Mouse (Mus musculus): ENCODE data around the gene Gm30191.
A peak's percentile ranks its signal among the peaks of the same experiment; 100 is the strongest.

Gene Gm30191

DNA sequence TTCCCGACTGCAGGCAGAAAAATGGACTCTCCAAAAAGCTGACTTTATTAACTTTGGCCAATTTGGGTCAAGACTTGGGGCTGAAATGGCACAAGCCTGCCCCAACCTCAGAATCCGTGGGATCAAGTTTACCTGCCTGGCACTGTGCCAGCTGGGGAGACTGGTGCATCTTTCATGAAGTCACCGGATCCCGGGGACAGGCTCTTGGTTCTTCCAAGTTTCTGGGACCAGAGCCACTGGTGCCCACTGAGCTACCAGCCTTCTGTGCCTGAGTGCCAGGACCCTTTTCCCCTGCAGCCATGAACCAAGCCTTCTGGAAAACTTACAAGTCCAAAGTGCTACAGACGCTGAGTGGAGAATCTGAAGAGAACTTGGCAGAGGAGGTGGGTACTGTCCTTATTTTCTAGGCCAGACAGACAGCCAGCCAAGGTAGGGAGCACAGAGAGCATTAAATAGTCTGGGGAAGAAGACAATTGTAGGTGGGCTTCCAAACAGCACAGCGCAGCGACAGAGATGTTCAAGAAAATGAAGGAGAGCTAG lies at the start of gene Gm30191:
Gm30191 (plus strand) TSS at position 217 of the 540 bp plus-strand sequence.
- no peak for DNase-seq

DNA sequence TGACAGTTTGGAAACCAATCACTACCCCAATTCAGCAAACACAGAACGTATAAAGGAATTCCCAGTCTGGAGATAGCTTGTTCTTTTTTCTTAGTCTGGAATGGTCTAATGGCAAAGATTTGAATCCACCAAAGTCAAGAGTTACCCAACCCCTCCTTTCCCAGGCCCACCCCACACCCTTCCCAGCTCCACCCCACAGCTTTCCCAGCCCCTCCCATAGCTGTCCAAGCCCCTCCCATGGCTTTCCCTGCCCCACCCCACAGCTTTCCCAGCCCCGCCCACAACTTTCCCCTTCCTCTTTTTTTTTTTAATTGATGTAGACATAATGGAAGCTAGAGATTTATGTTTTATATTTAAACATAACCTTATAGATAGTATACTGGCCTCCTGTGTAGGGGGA lies 47.4 kb upstream of the Gm30191 start:
- no peak for DNase-seq

GRCm38 (mm10) chr4:134202904-134203303 lies 43.8 kb upstream of the Gm30191 start, which contains the start of gene Gm7534:
Gm7534 (minus strand) TSS chr4:134203004.
- no peak for DNase-seq

GRCm38 (mm10) chr4:134203340-134203896 lies 43.3 kb upstream of the Gm30191 start:
- no peak for DNase-seq

DNA sequence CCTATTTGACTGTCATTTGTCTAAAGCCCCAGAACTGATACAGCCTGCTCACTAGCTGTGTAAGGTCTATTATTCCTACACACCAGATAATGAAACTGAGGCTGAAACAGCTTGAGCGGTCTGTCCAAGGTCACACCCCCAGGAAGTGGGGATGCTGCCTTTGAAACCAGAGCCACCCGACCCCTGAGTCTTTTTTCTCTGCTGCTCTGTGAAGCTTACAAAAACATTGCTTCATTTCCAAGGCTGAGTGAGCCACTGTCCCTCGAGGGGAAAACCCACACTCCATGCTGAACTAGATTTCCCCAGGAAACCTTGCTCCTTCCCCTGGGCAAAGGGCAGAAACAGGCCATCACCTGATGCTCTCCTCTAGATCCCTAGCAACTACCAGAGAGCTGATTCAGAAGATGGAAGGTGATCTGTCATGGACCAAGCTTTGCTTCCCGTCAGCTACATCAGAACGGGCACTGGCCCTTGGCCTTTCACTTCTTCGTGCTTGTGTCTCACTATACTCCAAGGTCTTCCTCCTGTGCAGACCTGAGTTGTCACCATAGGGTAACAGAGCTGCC lies 40.2 kb upstream of the Gm30191 start:
- DNase-seq: no peak

DNA sequence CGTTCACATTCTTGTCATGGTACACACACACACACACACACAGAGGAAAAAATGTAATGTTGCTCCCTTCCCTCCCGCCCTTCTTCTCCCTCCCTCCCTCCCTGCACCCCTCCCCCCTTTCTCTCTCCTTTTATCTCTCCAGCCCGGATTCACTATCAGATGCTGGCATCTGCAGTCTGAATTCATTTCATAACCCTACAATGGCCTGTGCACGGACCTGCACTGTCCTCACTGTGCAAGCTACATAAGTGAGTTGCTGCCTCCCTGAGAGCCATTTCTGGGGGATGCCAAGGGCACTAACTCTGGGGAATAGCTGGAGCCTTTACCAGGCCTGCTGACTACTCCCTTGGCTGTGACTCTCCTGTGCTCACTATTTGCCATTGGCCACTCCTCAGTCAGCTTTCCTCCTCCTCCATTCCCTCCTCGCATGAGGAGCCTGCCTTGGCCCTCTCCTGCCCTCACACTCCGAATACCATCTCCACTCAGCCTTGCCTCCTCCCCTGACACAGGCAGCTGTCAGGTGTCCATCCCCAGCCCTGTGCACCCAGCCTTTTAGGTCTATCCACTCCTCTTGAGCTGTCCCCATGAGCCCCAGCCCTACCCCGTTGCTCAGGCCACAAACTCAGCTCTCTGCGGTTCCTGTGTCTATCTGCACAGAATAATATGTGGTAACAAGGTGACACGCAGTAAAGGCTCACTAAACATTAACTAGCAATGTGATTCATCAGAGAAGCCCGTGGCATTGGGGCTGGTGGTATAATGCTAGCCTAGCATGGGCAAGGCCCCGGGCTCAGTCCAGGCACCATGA lies 23.7 kb upstream of the Gm30191 start:
- DNase-seq: no peak

- no peak for DNase-seq
These were observed 19.5 kb upstream of the Gm30191 start, which contains the start of gene Catsper4 for GRCm38 (mm10) chr4:134227194-134227593. Catsper4 (minus strand) TSS chr4:134227383.

DNA sequence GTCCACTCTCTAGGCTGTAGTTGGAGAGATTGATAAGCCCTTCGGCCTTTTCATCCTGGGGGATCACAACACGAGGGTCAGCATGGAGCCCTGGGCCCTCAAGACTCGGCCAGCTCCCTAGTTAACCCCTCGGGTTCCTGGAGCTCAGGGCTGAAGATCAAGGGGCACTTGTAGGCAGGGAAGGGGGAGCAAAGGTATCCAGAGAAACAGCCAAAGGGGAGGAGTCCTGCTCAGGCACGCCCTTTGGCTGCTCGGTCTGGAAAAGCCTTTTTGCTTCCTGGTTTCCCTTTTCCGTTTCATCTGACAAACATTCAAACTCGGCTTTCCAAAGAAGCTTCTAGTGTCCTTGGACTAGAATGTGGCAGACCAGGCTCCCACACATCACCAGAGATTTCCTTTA lies 16.3 kb upstream of the Gm30191 start:
- no peak for DNase-seq

DNA sequence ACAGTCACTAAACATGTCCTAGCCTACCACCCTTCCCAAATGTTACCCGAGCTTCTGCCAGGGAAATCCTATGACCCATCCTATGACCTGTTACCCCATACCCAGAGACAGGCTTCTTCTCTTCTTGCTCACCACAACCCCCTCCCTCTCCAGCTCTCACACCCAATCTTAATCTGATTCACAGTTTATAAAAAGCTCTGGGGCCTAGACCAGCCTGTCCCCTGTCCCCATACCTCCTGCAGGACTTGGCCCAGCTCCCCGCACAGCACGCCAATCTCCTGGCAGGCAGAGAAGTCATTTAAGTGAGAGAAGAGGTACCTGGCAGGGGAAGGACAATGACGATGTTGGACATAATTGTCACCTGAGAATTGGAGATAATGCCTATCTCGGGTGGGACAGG lies 11.9 kb upstream of the Gm30191 start:
- no peak for DNase-seq

- no peak for DNase-seq
These were observed 9.0 kb upstream of the Gm30191 start for GRCm38 (mm10) chr4:134237582-134238278.

- no peak for DNase-seq
These were observed 8.5 kb upstream of the Gm30191 start, which contains the start of gene Cnksr1 for GRCm38 (mm10) chr4:134238279-134238651. Cnksr1 (minus strand) TSS chr4:134238399.

DNA sequence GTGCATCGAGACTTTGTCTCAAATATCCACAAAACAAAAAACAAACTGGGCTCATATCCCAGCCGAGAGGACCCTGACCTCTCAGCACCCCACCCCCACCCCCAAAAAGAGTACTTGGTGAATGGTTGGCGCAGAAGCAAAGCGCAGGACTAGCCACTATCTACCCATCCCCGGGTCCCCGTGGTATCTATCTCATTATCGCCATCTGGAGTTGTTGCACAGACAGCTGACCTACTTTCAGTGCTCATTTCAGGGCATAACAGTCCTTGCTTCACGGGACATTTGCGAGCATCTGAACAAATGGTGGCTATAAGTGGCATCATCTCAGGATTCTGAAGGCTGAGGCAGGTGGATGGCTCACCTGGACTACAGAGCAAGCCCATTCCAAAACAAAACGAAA lies 8.0 kb upstream of the Gm30191 start:
- DNase-seq: no peak

GRCm38 (mm10) chr4:134243516-134244250 lies 3.1 kb upstream of the Gm30191 start, which contains the start of gene E130218I03Rik:
E130218I03Rik (plus strand) TSS chr4:134243662.
- DNase-seq: no peak

- DNase-seq: peak; percentile 95
These were observed 1.4 kb upstream of the Gm30191 start, which contains the start of gene Zfp593 for GRCm38 (mm10) chr4:134245148-134245843. Zfp593 (minus strand) TSS chr4:134245592.

DNA sequence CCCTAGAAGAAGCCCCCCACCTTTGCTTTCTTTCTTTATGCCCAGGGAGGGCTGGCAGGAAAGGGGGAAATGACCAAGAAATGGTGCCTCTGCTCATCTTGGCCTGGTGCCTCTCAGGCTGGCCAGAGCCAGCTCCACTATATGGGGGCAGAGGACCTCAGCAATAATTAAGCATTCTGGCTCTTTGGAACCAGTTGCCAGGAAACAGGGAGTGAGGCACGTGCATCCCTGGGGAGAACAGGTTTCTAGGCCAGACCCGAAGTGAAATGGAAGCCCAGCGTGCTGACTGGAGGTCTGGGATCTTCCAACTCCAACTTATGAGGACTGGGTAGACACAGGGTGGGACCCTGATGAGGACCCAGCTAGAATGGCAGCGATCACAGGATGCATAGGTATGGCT lies 479 bp upstream of the Gm30191 start:
- no peak for DNase-seq

DNA sequence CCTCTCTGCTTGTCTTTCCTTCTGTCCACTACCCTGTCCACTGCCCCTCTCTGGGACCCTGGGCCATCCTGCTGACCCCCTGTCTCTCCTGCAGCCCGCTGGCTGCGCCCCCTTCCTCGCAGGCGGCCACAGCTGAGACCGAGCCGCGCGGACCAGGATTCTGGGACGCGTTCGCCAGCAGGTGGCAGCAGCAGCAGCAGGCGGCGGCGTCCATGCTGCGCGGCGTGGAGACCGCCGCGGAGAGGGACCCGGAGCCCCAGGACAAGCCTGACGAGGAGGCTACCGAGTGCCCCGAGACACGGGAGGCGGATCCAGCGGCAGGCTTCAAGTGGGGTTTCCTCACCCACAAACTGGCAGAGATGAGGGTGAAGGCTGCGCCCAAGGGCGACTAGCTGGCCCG lies 2.9 kb downstream of the Gm30191 start:
- DNase-seq: peak; percentile 37

- no peak for DNase-seq
These were observed 3.6 kb downstream of the Gm30191 start for GRCm38 (mm10) chr4:134250116-134250929.

GRCm38 (mm10) chr4:134250930-134251240 lies 4.2 kb downstream of the Gm30191 start:
- DNase-seq: no peak

DNA sequence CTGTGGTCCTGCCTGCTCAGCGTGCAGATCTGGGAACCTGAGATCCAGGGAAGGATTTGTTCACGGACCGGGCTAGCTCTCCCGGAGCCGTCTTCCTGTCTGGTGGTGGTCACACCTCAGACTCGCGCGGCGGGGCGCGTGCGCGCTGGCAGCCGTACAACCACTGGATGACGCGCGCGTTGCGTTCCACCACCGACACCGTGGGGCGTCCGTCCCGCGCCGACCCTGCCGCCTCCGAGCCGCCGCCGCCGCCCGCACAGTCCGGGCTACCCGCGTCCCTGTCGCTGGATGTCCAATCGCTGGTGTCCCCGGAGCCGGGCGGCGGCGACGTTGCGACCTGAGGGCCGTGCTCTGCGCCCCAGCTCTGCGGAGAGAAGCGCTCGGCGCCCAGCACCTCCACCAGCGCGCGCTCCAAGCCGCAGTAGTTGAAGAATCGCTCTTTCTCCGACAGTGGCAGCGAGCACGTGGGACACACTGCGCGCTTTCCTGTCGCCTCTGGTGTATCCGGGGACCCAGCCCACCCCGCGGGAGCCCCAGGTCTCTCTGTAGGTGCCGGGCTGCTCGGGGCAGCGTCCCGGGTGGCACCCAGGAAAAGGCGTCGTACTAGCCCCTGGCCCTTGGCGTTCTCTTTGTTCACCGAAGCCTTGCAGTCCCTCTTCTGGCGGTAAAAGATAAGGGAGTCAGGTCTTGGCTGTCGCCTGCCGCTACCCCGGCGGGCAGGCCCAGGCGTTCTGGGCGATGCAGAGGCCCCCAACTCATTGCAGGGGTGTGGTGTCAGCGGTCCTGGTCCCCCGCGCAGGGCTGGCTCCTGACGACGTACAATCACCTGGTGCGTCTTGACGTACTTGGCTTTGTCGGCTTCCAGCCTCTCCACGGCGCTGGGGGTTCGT lies 4.8 kb downstream of the Gm30191 start:
- DNase-seq: no peak
